Mouse (Mus musculus): ENCODE data around the gene Srd5a3. TPM values are rescaled to one million over a fixed set of nuclear protein-coding genes. Genes with fewer than 3 reads are reported as not detected.

Gene Srd5a3
- polyA plus RNA-seq, 1 experiment from 2014 or later, result 33.6 TPM

DNA sequence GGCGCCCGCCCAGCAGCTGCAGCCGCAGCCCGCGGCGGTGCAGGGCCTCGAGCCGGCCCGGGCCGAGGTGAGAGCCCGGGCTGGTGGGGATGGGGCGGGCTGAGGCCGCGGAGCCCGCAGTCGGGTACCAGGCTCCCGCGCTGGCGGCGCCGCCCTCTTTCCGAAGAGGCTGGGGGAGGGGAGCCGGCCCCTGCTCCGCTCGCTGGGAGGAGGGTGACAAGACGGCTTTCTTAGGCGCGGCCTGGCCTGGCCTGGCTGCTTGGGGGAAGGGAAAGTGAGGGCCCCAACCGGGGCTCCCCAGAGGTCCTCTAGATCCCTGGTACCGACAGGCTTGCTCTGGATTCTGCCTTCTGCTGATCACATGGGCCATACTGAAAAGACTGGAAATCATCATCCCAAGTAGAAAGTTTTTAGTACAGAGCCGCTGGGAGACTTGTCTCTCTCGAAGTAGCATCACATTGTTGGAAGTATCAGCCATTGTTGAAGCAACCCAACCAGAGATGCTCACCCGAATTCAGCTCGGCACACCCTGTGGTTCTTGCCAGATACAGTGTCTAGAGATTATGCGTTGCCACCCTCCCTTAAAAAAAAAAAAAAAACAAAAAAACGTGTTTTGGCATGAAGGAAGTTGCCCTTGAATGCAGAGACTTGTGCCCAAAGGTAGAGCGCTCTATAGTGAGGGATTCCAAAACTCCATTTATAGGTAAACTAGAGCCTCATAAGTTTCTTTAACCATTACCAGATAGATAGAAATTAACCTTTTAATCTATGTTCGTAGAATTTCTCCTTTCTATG is 44.4 kb downstream of the Srd5a3 start:
- peak; percentile 87 for ATAC-seq (ENCODE audit: insufficient number of reproducible peaks, insufficient read depth, low FRiP score, low read depth)
- peak overlapping the region; percentile 74 for H3K4me2 ChIP-seq (replicated peaks; ENCODE audit: low read depth, low read length)
- peak overlapping the region; percentile 95 for H3K4me3 ChIP-seq (ENCODE audit: low read depth, low read length)
- H3K27me3 ChIP-seq (ENCODE audit: control insufficient read depth, insufficient read depth, low read length), result no peaks in the 10 kb centered on the region
- H3K27ac ChIP-seq (ENCODE audit: low read length), result peak overlapping the region; percentile 97
- H3K36me3 ChIP-seq (ENCODE audit: control insufficient read depth, insufficient read depth, low read length), result no peaks in the 10 kb centered on the region
- 5% methylated on average over 33 of the region's 38 CpGs for WGBS
- peaks cover 13% of the 10 kb centered on the region; the same call in 1 of the 2 replicates for H3K4me1 ChIP-seq (ENCODE audit: control insufficient read depth, insufficient read depth, low read length)
- H3K9ac ChIP-seq (replicated peaks; ENCODE audit: low read depth, low read length), result peak overlapping the region; percentile 87
- H3K9me3 ChIP-seq (ENCODE audit: control insufficient read depth, low read depth, low read length), result no peaks in the 10 kb centered on the region

DNA sequence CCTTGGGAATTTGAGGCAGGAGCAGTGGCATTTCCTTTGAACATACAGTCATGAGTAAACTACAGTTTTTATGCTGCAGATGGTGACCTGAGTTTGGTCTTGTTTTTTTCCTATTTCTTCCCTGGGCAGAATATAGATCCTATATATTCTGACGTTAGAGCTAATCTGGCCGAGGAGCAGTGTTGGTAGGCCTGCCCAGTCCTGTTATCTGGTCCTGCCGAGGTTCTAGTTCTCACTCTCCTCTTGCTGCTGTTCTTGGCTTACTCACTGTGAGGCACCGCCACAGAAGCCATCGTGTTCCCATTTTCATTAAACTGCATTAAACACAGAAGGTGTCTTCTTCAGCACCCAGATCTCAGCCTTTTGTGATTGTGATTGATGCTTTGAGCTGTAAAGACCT is 47.8 kb downstream of the Srd5a3 start:
- Histone ChIP-seq H3K36me3 (ENCODE audit: control insufficient read depth, insufficient read depth, low read length) (no peaks in the 10 kb centered on the region), H3K9ac (replicated peaks; ENCODE audit: low read depth, low read length) (no peak overlapping the region), H3K4me1 (ENCODE audit: control insufficient read depth, insufficient read depth, low read length) (peaks cover 13% of the 10 kb centered on the region; the same call in 1 of the 2 replicates), H3K4me3 (ENCODE audit: low read depth, low read length) (no peak overlapping the region), H3K27me3 (ENCODE audit: control insufficient read depth, insufficient read depth, low read length) (no peaks in the 10 kb centered on the region), H3K27ac (ENCODE audit: low read length) (no peak overlapping the region), H3K9me3 (ENCODE audit: control insufficient read depth, low read depth, low read length) (no peaks in the 10 kb centered on the region), H3K4me2 (replicated peaks; ENCODE audit: low read depth, low read length) (no peak overlapping the region)
- no peak for ATAC-seq (ENCODE audit: insufficient number of reproducible peaks, insufficient read depth, low FRiP score, low read depth)
- 74% methylated on average over 5 of the region's 5 CpGs for WGBS

DNA sequence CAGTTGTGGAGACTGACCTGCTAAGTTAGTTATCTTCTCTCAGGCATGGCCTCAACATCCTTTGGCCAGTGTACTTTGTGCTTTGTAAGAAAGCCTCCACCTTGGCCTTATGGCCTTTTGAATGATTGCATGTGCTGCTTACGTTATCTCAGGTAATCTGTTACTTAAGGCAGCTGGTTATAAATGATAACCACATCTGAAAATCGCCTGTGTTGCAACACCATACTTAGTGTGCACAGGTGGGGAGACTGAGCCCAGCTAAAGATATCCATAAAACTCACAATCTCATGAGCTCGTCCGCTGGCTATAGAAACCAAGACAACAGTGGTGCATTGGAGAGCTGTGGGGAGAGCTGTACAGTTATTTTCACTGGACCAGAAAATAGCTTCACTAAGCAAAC is 50.5 kb downstream of the Srd5a3 start:
- H3K9me3 ChIP-seq (ENCODE audit: control insufficient read depth, low read depth, low read length), result no peaks in the 10 kb centered on the region
- 81% methylated on average over 4 of the region's 4 CpGs for WGBS
- H3K4me1 ChIP-seq (ENCODE audit: control insufficient read depth, insufficient read depth, low read length), result peaks cover 6% of the 10 kb centered on the region; the same call in 1 of the 2 replicates
- no peak for ATAC-seq (ENCODE audit: insufficient number of reproducible peaks, insufficient read depth, low FRiP score, low read depth)
- peaks cover 4% of the 10 kb centered on the region; the same call in 1 of the 2 replicates for H3K36me3 ChIP-seq (ENCODE audit: control insufficient read depth, insufficient read depth, low read length)
- no peaks in the 10 kb centered on the region for H3K27me3 ChIP-seq (ENCODE audit: control insufficient read depth, insufficient read depth, low read length)
- H3K9ac ChIP-seq (replicated peaks; ENCODE audit: low read depth, low read length), result no peak overlapping the region
- H3K4me2 ChIP-seq (replicated peaks; ENCODE audit: low read depth, low read length), result no peak overlapping the region
- no peak overlapping the region for H3K4me3 ChIP-seq (ENCODE audit: low read depth, low read length)
- H3K27ac ChIP-seq (ENCODE audit: low read length), result no peak overlapping the region

DNA sequence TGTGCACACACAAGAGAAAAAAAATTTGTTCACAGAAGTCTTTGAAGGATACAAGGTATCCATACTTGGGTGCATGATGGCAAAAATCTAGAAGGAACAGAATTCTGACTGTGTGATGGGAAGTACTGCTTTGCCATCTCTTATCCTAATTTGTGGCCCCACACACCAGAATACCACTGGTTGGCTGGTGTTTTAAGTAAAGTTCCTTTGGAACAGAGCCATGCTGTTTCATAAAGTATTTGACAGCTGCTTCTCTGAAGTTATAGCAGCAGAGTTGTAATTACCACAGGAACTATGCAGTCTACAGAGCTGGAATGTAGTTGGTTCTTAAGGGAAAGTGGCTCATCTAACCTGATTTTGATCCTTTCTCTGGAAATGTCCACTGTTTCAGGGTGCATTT is 53.0 kb downstream of the Srd5a3 start:
- no peaks in the 10 kb centered on the region for H3K27me3 ChIP-seq (ENCODE audit: control insufficient read depth, insufficient read depth, low read length)
- no peak overlapping the region for H3K4me2 ChIP-seq (replicated peaks; ENCODE audit: low read depth, low read length)
- H3K27ac ChIP-seq (ENCODE audit: low read length), result no peak overlapping the region
- H3K9ac ChIP-seq (replicated peaks; ENCODE audit: low read depth, low read length), result no peak overlapping the region
- peaks cover 4% of the 10 kb centered on the region; the same call in 1 of the 2 replicates for H3K36me3 ChIP-seq (ENCODE audit: control insufficient read depth, insufficient read depth, low read length)
- no peaks in the 10 kb centered on the region for H3K9me3 ChIP-seq (ENCODE audit: control insufficient read depth, low read depth, low read length)
- no peak overlapping the region for H3K4me3 ChIP-seq (ENCODE audit: low read depth, low read length)
- no peaks in the 10 kb centered on the region for H3K4me1 ChIP-seq (ENCODE audit: control insufficient read depth, insufficient read depth, low read length)
- ATAC-seq (ENCODE audit: insufficient number of reproducible peaks, insufficient read depth, low FRiP score, low read depth), result no peak

DNA sequence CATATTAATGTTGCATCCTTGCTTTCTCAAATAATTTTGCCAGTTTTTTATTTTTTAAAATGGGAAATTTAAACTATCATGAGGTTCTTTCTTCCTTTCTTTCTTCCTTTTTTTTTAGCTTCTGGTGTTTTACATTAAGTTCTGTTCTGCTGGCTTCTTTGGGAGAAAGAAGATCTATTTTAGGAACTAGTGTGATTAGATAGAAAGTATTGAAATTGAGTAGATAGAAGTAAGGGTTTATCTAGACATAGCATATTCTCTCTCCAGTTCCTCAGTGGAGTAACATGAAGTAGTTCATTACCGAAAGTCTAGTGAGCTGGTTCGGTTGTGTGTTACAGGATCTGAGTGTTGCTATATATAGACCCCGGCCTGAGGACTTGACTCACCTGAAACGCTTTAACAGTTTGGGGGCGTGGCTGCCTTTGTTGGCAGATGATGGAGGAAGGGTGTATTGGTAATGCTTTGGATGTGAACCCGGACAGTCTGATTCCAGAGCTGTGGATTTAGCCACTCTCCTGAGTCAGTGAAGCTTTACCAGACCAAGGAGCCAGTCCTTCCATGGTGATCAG is 54.4 kb downstream of the Srd5a3 start:
- 79% methylated on average over 6 of the region's 6 CpGs for WGBS
- H3K9ac ChIP-seq (replicated peaks; ENCODE audit: low read depth, low read length), result no peak overlapping the region

DNA sequence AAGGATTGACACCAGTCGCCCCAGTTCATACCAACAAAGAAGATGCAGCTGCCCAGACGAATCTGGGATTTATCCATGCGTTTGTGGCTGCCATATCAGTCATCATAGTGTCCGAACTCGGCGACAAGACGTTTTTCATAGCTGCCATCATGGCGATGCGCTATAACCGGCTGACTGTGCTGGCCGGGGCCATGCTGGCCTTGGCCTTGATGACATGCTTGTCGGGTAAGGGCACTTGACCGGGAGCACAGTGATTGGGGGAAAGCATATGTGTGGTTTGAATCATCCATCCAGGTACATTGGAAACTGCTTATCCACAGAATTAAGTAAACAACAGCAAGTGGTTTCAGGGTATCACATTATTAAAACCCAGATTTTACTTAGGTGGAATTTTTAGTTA is 59.3 kb downstream of the Srd5a3 start:
- 91% methylated on average over 13 of the region's 13 CpGs for WGBS
- H3K9ac ChIP-seq (replicated peaks; ENCODE audit: low read depth, low read length), result no peak overlapping the region

More for the DNA sequence above, 54.4 kb downstream of the Srd5a3 start:
- Histone ChIP-seq H3K4me1 (ENCODE audit: control insufficient read depth, insufficient read depth, low read length) (no peaks in the 10 kb centered on the region), H3K27me3 (ENCODE audit: control insufficient read depth, insufficient read depth, low read length) (no peaks in the 10 kb centered on the region), H3K9me3 (ENCODE audit: control insufficient read depth, low read depth, low read length) (no peaks in the 10 kb centered on the region), H3K27ac (ENCODE audit: low read length) (no peak overlapping the region), H3K4me3 (ENCODE audit: low read depth, low read length) (no peak overlapping the region), H3K4me2 (replicated peaks; ENCODE audit: low read depth, low read length) (no peak overlapping the region), H3K36me3 (ENCODE audit: control insufficient read depth, insufficient read depth, low read length) (peaks cover 8% of the 10 kb centered on the region; the same call in 1 of the 2 replicates)
- no peak for ATAC-seq (ENCODE audit: insufficient number of reproducible peaks, insufficient read depth, low FRiP score, low read depth)

DNA sequence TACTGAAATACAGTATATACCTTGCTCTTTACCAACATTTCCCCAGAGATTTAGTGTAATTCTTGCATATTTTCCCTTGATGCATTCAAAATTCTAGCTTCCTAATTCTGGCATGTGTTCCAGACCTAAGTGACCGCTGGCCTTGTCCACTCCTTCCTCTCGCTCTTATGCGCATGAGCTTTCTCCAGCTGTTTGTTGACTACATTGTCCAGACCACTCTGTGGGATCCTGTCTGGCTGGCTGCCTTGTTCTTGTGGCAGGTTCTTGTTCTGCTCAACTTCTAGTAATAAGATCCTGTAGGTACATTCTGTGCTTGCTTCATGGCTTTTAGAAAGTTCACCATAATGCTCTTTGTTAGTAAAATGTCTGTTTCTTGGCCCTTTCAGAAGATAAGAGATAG is 63.1 kb downstream of the Srd5a3 start:
- Histone ChIP-seq H3K4me1 (ENCODE audit: control insufficient read depth, insufficient read depth, low read length) (no peaks in the 10 kb centered on the region), H3K36me3 (ENCODE audit: control insufficient read depth, insufficient read depth, low read length) (peaks cover 67% of the 10 kb centered on the region), H3K27me3 (ENCODE audit: control insufficient read depth, insufficient read depth, low read length) (no peaks in the 10 kb centered on the region), H3K9ac (replicated peaks; ENCODE audit: low read depth, low read length) (no peak overlapping the region), H3K4me3 (ENCODE audit: low read depth, low read length) (no peak overlapping the region), H3K27ac (ENCODE audit: low read length) (no peak overlapping the region), H3K4me2 (replicated peaks; ENCODE audit: low read depth, low read length) (no peak overlapping the region), H3K9me3 (ENCODE audit: control insufficient read depth, low read depth, low read length) (no peaks in the 10 kb centered on the region)
- no peak for ATAC-seq (ENCODE audit: insufficient number of reproducible peaks, insufficient read depth, low FRiP score, low read depth)
- 81% methylated on average over 3 of the region's 3 CpGs for WGBS

More for the DNA sequence above, 59.3 kb downstream of the Srd5a3 start:
- no peak for ATAC-seq (ENCODE audit: insufficient number of reproducible peaks, insufficient read depth, low FRiP score, low read depth)
- H3K36me3 ChIP-seq (ENCODE audit: control insufficient read depth, insufficient read depth, low read length), result peaks cover 35% of the 10 kb centered on the region
- H3K4me1 ChIP-seq (ENCODE audit: control insufficient read depth, insufficient read depth, low read length), result no peaks in the 10 kb centered on the region
- no peak overlapping the region for H3K27ac ChIP-seq (ENCODE audit: low read length)
- no peaks in the 10 kb centered on the region for H3K9me3 ChIP-seq (ENCODE audit: control insufficient read depth, low read depth, low read length)
- no peak overlapping the region for H3K4me2 ChIP-seq (replicated peaks; ENCODE audit: low read depth, low read length)
- H3K4me3 ChIP-seq (ENCODE audit: low read depth, low read length), result no peak overlapping the region
- H3K27me3 ChIP-seq (ENCODE audit: control insufficient read depth, insufficient read depth, low read length), result no peaks in the 10 kb centered on the region

All from stomach, embryonic 14.5 days (tissue).